Mouse (Mus musculus): ENCODE results near the gene Ooep. TPM values are rescaled to one million over a fixed set of nuclear protein-coding genes. Genes with fewer than 3 reads are reported as not detected.
"Not testable (repeated sequence)": the region's sequence is repeated elsewhere in the genome, so short reads cannot be mapped to it uniquely, and the experiment has no call there.

Ooep gene
- polyA plus RNA-seq, 1 experiment from 2014 or later = 2.3 TPM

GRCm38 (mm10) chr9:78347004-78347403 lies 31.5 kb downstream of the Ooep start:
- ATAC-seq (ENCODE audit: low FRiP score, low read depth) = no peak
- 77% methylated on average over 3 of the region's 3 CpGs for WGBS

GRCm38 (mm10) chr9:78345235-78345634 lies 33.3 kb downstream of the Ooep start:
- H3K4me3 ChIP-seq; H3K27ac ChIP-seq; H3K27me3 ChIP-seq (replicated peaks); H3K9ac ChIP-seq; H3K4me2 ChIP-seq (replicated peaks); H3K36me3 ChIP-seq; H3K4me1 ChIP-seq; H3K9me3 ChIP-seq; ATAC-seq (ENCODE audit: low FRiP score, low read depth): not testable (repeated sequence)
- WGBS = 67% methylated on average over 4 of the region's 4 CpGs

More at GRCm38 (mm10) chr9:78347004-78347403, 31.5 kb downstream of the Ooep start:
- Histone ChIP-seq H3K36me3 (no peaks in the 10 kb centered on the region), H3K4me2 (replicated peaks) (no peak overlapping the region), H3K9me3 (no peaks in the 10 kb centered on the region), H3K27ac (no peak overlapping the region), H3K4me1 (no peaks in the 10 kb centered on the region), H3K9ac (no peak overlapping the region), H3K27me3 (replicated peaks) (no peaks in the 10 kb centered on the region), H3K4me3 (no peak overlapping the region)

GRCm38 (mm10) chr9:78343055-78343454 lies 35.5 kb downstream of the Ooep start:
- not testable (repeated sequence) for H3K36me3 ChIP-seq; H3K27ac ChIP-seq; H3K9ac ChIP-seq; H3K4me3 ChIP-seq; H3K9me3 ChIP-seq; H3K4me2 ChIP-seq (replicated peaks); ATAC-seq (ENCODE audit: low FRiP score, low read depth); H3K4me1 ChIP-seq; H3K27me3 ChIP-seq (replicated peaks)
- WGBS = 88% methylated on average over 9 of the region's 9 CpGs

GRCm38 (mm10) chr9:78342494-78342893 lies 36.0 kb downstream of the Ooep start:
- H3K36me3 ChIP-seq; H3K27me3 ChIP-seq (replicated peaks); H3K4me2 ChIP-seq (replicated peaks); ATAC-seq (ENCODE audit: low FRiP score, low read depth); H3K27ac ChIP-seq; H3K4me3 ChIP-seq; H3K9ac ChIP-seq; H3K4me1 ChIP-seq; H3K9me3 ChIP-seq: not testable (repeated sequence)
- WGBS = 94% methylated on average over 4 of the region's 4 CpGs

GRCm38 (mm10) chr9:78340324-78340723 lies 38.2 kb downstream of the Ooep start:
- not testable (repeated sequence) for H3K4me3 ChIP-seq; H3K9me3 ChIP-seq; H3K4me2 ChIP-seq (replicated peaks); H3K4me1 ChIP-seq; H3K9ac ChIP-seq; H3K36me3 ChIP-seq; H3K27ac ChIP-seq; H3K27me3 ChIP-seq (replicated peaks)
- peak; percentile 56 for ATAC-seq (ENCODE audit: low FRiP score, low read depth)
- WGBS = 16% methylated on average over 8 of the region's 8 CpGs

- H3K4me3 ChIP-seq, H3K36me3 ChIP-seq: not testable (repeated sequence)
Observed at GRCm38 (mm10) chr9:78337050-78337449, 41.5 kb downstream of the Ooep start.

GRCm38 (mm10) chr9:78327289-78327688 lies 51.2 kb downstream of the Ooep start, which contains the start of gene Omt2b:
Gene Omt2b, plus strand, starts transcription at chr9:78327589.
- H3K36me3 ChIP-seq; ATAC-seq (ENCODE audit: low FRiP score, low read depth); H3K27me3 ChIP-seq (replicated peaks); H3K9ac ChIP-seq; H3K4me3 ChIP-seq; H3K4me2 ChIP-seq (replicated peaks); H3K9me3 ChIP-seq; H3K4me1 ChIP-seq; H3K27ac ChIP-seq: not testable (repeated sequence)
- WGBS = 89% methylated on average over 1 of the region's 1 CpGs

More at GRCm38 (mm10) chr9:78337050-78337449, 41.5 kb downstream of the Ooep start:
- ATAC-seq (ENCODE audit: low FRiP score, low read depth); H3K27me3 ChIP-seq (replicated peaks); H3K9ac ChIP-seq; H3K4me2 ChIP-seq (replicated peaks); H3K9me3 ChIP-seq; H3K4me1 ChIP-seq; H3K27ac ChIP-seq: not testable (repeated sequence)

Other genes with a start within 250 kb of the Ooep start
- 40.2 and 40.3 TPM in 2 replicates for gene Gsta4, start 196.0 kb downstream of the Ooep start, polyA plus RNA-seq (2016; fragmentation: Nextera tagmentation; extraction: Ambion mirVana)
- not detected in 2 replicates for gene Gsta1, start 148.1 kb downstream of the Ooep start, polyA plus RNA-seq (2016; fragmentation: Nextera tagmentation; extraction: Ambion mirVana)
- not detected in 2 replicates for gene Gm3776, start 121.6 kb downstream of the Ooep start, polyA plus RNA-seq (2016; fragmentation: Nextera tagmentation; extraction: Ambion mirVana)
- gene Gm10639, start 88.8 kb downstream of the Ooep start, polyA plus RNA-seq (2016; fragmentation: Nextera tagmentation; extraction: Ambion mirVana) = not detected in 2 replicates
- not detected in 2 replicates for gene Omt2a, start 63.9 kb downstream of the Ooep start, polyA plus RNA-seq (2016; fragmentation: Nextera tagmentation; extraction: Ambion mirVana)
- not detected in 2 replicates for gene Omt2b, start 51.1 kb downstream of the Ooep start, polyA plus RNA-seq (2016; fragmentation: Nextera tagmentation; extraction: Ambion mirVana)
- gene Gsta2, start 22.9 kb downstream of the Ooep start, polyA plus RNA-seq (2016; fragmentation: Nextera tagmentation; extraction: Ambion mirVana) = not detected in 2 replicates
- 0.70 TPM in 1 of 2 replicates, not detected in the other for gene Dppa5a, start 10.5 kb downstream of the Ooep start, polyA plus RNA-seq (2016; fragmentation: Nextera tagmentation; extraction: Ambion mirVana)
- gene Ddx43, start 17.1 kb upstream of the Ooep start, polyA plus RNA-seq (2016; fragmentation: Nextera tagmentation; extraction: Ambion mirVana) = 0.32 and 0.39 TPM in 2 replicates
- 0.73 and 1.3 TPM in 2 replicates for gene Cgas, start 64.5 kb upstream of the Ooep start, polyA plus RNA-seq (2016; fragmentation: Nextera tagmentation; extraction: Ambion mirVana)
- 25.6 and 26.5 TPM in 2 replicates for gene Mto1, start 69.5 kb upstream of the Ooep start, polyA plus RNA-seq (2016; fragmentation: Nextera tagmentation; extraction: Ambion mirVana)
- 0.78 and 1.2 TPM in 2 replicates for gene Gm17324, start 70.1 kb upstream of the Ooep start, polyA plus RNA-seq (2016; fragmentation: Nextera tagmentation; extraction: Ambion mirVana)
- 3,212 and 3,225 TPM in 2 replicates for gene Eef1a1, start 110.4 kb upstream of the Ooep start, polyA plus RNA-seq (2016; fragmentation: Nextera tagmentation; extraction: Ambion mirVana)
- 15.1 and 15.9 TPM in 2 replicates for gene Slc17a5, start 209.3 kb upstream of the Ooep start, polyA plus RNA-seq (2016; fragmentation: Nextera tagmentation; extraction: Ambion mirVana)
- 3.2 and 3.7 TPM in 2 replicates for gene Cd109, start 236.8 kb upstream of the Ooep start, polyA plus RNA-seq (2016; fragmentation: Nextera tagmentation; extraction: Ambion mirVana)

Measured in neural tube, embryonic 12.5 days (tissue).